Mouse (Mus musculus) forebrain, embryonic 13.5 days (tissue): ENCODE results near the gene Olfr358. TPM values are rescaled to one million over a fixed set of nuclear protein-coding genes. Genes with fewer than 3 reads are reported as not detected.

Experiments
- ATAC-seq: fragments of 200-750 bp; cut with Nextera tagmentation; 2 replicates; pipeline ENCODE4 v1.8.0; 2017
- H3K27ac ChIP-seq: fragments of 300-500 bp; sonication (generic); 2 replicates; pipeline ENCODE4 v1.5.1; 2015; ENCODE audit warnings: inconsistent platforms, mild to moderate bottlenecking, moderate library complexity
- H3K27me3 ChIP-seq: fragments of 300-500 bp; sonication (generic); 2 replicates; pipeline ENCODE4 v1.6.1; 2015; ENCODE audit warnings: mild to moderate bottlenecking, inconsistent platforms
- H3K36me3 ChIP-seq: fragments of 300-500 bp; sonication (generic); 2 replicates; pipeline ENCODE4 v1.6.1; 2015; ENCODE audit warnings: mild to moderate bottlenecking, inconsistent platforms; ENCODE audit not compliant: poor library complexity, severe bottlenecking
- H3K4me1 ChIP-seq: fragments of 300-500 bp; sonication (generic); 2 replicates; pipeline ENCODE4 v1.6.1; 2015; ENCODE audit warnings: inconsistent platforms
- H3K4me2 ChIP-seq: fragments of 300-500 bp; sonication (generic); 2 replicates; pipeline ENCODE4 v1.6.1; 2015; ENCODE audit warnings: inconsistent platforms, mild to moderate bottlenecking, moderate library complexity
- H3K4me3 ChIP-seq: fragments of 300-500 bp; sonication (generic); 2 replicates; pipeline ENCODE4 v1.5.1; 2015; ENCODE audit warnings: mild to moderate bottlenecking, inconsistent platforms
- H3K9ac ChIP-seq: fragments of 300-500 bp; sonication (generic); 2 replicates; pipeline ENCODE4 v1.6.1; 2015; ENCODE audit warnings: mild to moderate bottlenecking, inconsistent platforms
- H3K9me3 ChIP-seq: fragments of 300-500 bp; sonication (generic); replicated peaks from 2 replicates; pipeline ENCODE4 v1.6.1; 2016; ENCODE audit warnings: inconsistent platforms
- WGBS: fragments of 180-500 bp; shearing (Covaris S2); methylation state at CpG from one replicate; pipeline ENCODE4 v1.1.7; 2015; 5-methylcytosine and 5-hydroxymethylcytosine counted together
- polyA plus RNA-seq: library from polyadenylated mRNA; unstranded; fragments of >200 nt; fragmentation: Nextera tagmentation; extraction: Ambion mirVana; gene quantifications from 2 replicates; pipeline ENCODE4 v1.2.1, GENCODE M21; 2015

Olfr358 gene
- polyA plus RNA-seq = not detected in 2 replicates

- Histone ChIP-seq H3K4me2 (no peak within 1 kb of the TSS), H3K27ac (no peak within 1 kb of the TSS), H3K36me3 (no peaks in the 10 kb centered on the region), H3K27me3 (no peaks in the 10 kb centered on the region), H3K4me3 (no peak within 1 kb of the TSS), H3K4me1 (no peaks in the 10 kb centered on the region), H3K9me3 (peaks cover 28% of the 10 kb centered on the region), H3K9ac (no peak within 1 kb of the TSS)
- no peak for ATAC-seq
Observed at GRCm38 (mm10) chr2:37009235-37009634, at the start of gene Olfr358. TSS of gene Olfr358 (minus strand) at chr2:37009335.

DNA sequence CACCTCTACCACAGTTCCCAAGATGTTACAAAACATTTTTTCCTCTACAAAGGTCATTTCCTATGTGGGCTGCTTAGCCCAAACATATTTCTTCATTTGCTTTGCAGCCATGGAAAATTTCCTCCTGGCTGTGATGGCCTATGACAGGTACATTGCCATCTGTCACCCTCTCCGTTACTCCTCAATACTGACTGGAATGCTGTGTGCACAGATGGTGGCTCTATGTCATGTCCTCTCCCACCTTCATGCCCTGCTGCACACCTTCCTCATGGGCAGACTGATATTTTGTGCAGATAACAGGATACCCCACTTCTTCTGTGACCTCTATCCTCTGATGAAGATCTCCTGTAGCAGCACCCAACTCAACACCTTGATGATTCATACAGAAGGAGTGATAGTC lies 12.1 kb downstream of the Olfr358 start:
- H3K4me1 ChIP-seq = no peaks in the 10 kb centered on the region
- H3K27me3 ChIP-seq = no peaks in the 10 kb centered on the region
- no peaks in the 10 kb centered on the region for H3K36me3 ChIP-seq
- peaks cover 26% of the 10 kb centered on the region for H3K9me3 ChIP-seq
- no peak overlapping the region for H3K4me2 ChIP-seq
- ATAC-seq = no peak
- H3K4me3 ChIP-seq = no peak overlapping the region
- no peak overlapping the region for H3K9ac ChIP-seq
- H3K27ac ChIP-seq = no peak overlapping the region
- WGBS = 82% methylated on average over 1 of the region's 1 CpGs

- H3K27me3 ChIP-seq = no peaks in the 10 kb centered on the region
- WGBS = 55% methylated on average over 1 of the region's 1 CpGs
- ATAC-seq = no peak
- H3K9me3 ChIP-seq = peaks cover 24% of the 10 kb centered on the region
- H3K4me2 ChIP-seq = no peak within 1 kb of the TSS
- no peak within 1 kb of the TSS for H3K27ac ChIP-seq
- no peaks in the 10 kb centered on the region for H3K4me1 ChIP-seq
- H3K4me3 ChIP-seq = no peak within 1 kb of the TSS
- no peaks in the 10 kb centered on the region for H3K36me3 ChIP-seq
- no peak within 1 kb of the TSS for H3K9ac ChIP-seq
Observed at GRCm38 (mm10) chr2:36993527-36993926, 15.6 kb downstream of the Olfr358 start, which contains the start of gene Olfr357. TSS of gene Olfr357 (plus strand) at chr2:36993827.

Other genes with a start within 250 kb of the Olfr358 start
- gene Olfr348, start 225.1 kb downstream of the Olfr358 start, polyA plus RNA-seq = not detected in 2 replicates
- gene Olfr50, start 218.8 kb downstream of the Olfr358 start, polyA plus RNA-seq = not detected in 2 replicates
- gene Olfr3, start 192.3 kb downstream of the Olfr358 start, polyA plus RNA-seq = not detected in 2 replicates
- not detected in 2 replicates for gene Olfr350, start 163.0 kb downstream of the Olfr358 start, polyA plus RNA-seq
- not detected in 2 replicates for gene Olfr351, start 146.7 kb downstream of the Olfr358 start, polyA plus RNA-seq
- gene Olfr352, start 140.9 kb downstream of the Olfr358 start, polyA plus RNA-seq = not detected in 2 replicates
- not detected in 2 replicates for gene Olfr353, start 116.4 kb downstream of the Olfr358 start, polyA plus RNA-seq
- gene Olfr354, start 103.7 kb downstream of the Olfr358 start, polyA plus RNA-seq = not detected in 2 replicates
- gene Olfr355, start 80.4 kb downstream of the Olfr358 start, polyA plus RNA-seq = not detected in 2 replicates
- gene Olfr356, start 72.2 kb downstream of the Olfr358 start, polyA plus RNA-seq = not detected in 2 replicates
- not detected in 2 replicates for gene Olfr357, start 15.5 kb downstream of the Olfr358 start, polyA plus RNA-seq
- not detected in 2 replicates for gene Olfr360, start 56.4 kb upstream of the Olfr358 start, polyA plus RNA-seq
- not detected in 2 replicates for gene Olfr361, start 80.0 kb upstream of the Olfr358 start, polyA plus RNA-seq
- not detected in 2 replicates for gene Olfr362, start 108.6 kb upstream of the Olfr358 start, polyA plus RNA-seq
- not detected in 2 replicates for gene Olfr364-ps1, start 130.0 kb upstream of the Olfr358 start, polyA plus RNA-seq
- gene Olfr365, start 178.9 kb upstream of the Olfr358 start, polyA plus RNA-seq = not detected in 2 replicates
- not detected in 2 replicates for gene Olfr366, start 202.2 kb upstream of the Olfr358 start, polyA plus RNA-seq